Mouse (Mus musculus) neural tube, embryonic 13.5 days (tissue): ENCODE data around the gene Mdm2. TPM values are rescaled to one million over a fixed set of nuclear protein-coding genes. Genes with fewer than 3 reads are reported as not detected.

Experiments used
- ATAC-seq: fragments of 200-750 bp; cut with Nextera tagmentation; 2 replicates; pipeline ENCODE4 v1.8.0; 2017; ENCODE audit warnings: low read depth, mild to moderate bottlenecking, moderate TSS enrichment, moderate library complexity
- H3K27ac ChIP-seq: fragments of 300-500 bp; sonication (generic); replicated peaks from 2 replicates; pipeline ENCODE4 v1.5.1; 2015; ENCODE audit warnings: moderate library complexity, mild to moderate bottlenecking, inconsistent platforms
- H3K27me3 ChIP-seq: fragments of 300-500 bp; sonication (generic); 2 replicates; pipeline ENCODE4 v1.6.1; 2015; ENCODE audit warnings: mild to moderate bottlenecking, inconsistent platforms
- H3K36me3 ChIP-seq: fragments of 300-500 bp; sonication (generic); 2 replicates; pipeline ENCODE4 v1.6.1; 2015; ENCODE audit warnings: mild to moderate bottlenecking, inconsistent platforms
- H3K4me1 ChIP-seq: fragments of 300-500 bp; sonication (generic); replicated peaks from 2 replicates; pipeline ENCODE4 v1.6.1; 2015; ENCODE audit warnings: inconsistent platforms
- H3K4me2 ChIP-seq: fragments of 300-500 bp; sonication (generic); 2 replicates; pipeline ENCODE4 v1.6.1; 2015; ENCODE audit warnings: inconsistent platforms, mild to moderate bottlenecking, moderate library complexity
- H3K4me3 ChIP-seq: fragments of 300-500 bp; sonication (generic); 2 replicates; pipeline ENCODE4 v1.5.1; 2015; ENCODE audit warnings: mild to moderate bottlenecking, inconsistent platforms
- H3K9ac ChIP-seq: fragments of 300-500 bp; sonication (generic); 2 replicates; pipeline ENCODE4 v1.6.1; 2015; ENCODE audit warnings: moderate library complexity, mild to moderate bottlenecking, inconsistent platforms
- H3K9me3 ChIP-seq: fragments of 300-500 bp; sonication (generic); 2 replicates; pipeline ENCODE4 v1.6.1; 2016; ENCODE audit warnings: inconsistent platforms
- WGBS: fragments of 180-500 bp; shearing (Covaris S2); methylation state at CpG from one replicate; pipeline ENCODE4 v1.1.7; 2015; 5-methylcytosine and 5-hydroxymethylcytosine counted together
- polyA plus RNA-seq: library from polyadenylated mRNA; unstranded; fragments of >200 nt; fragmentation: Nextera tagmentation; extraction: Ambion mirVana; gene quantifications from 2 replicates; pipeline ENCODE4 v1.2.1, GENCODE M21; 2015

The Mdm2 gene
- polyA plus RNA-seq, 1 experiment from 2014 or later: 52.5 TPM

- no peak for ATAC-seq
- Histone ChIP-seq H3K9ac (no peak overlapping the region), H3K27ac (no peak overlapping the region), H3K27me3 (no peaks in the 10 kb centered on the region), H3K4me1 (no peaks in the 10 kb centered on the region), H3K4me2 (no peak overlapping the region), H3K4me3 (no peak overlapping the region), H3K9me3 (no peaks in the 10 kb centered on the region), H3K36me3 (no peaks in the 10 kb centered on the region)
- WGBS: 72% methylated on average over 7 of the region's 7 CpGs
Observed at GRCm38 (mm10) chr10:117655908-117656661, 54.5 kb downstream of the Mdm2 start.

- no peaks in the 10 kb centered on the region for H3K27me3 ChIP-seq
- no peaks in the 10 kb centered on the region for H3K9me3 ChIP-seq
- H3K4me3 ChIP-seq: no peak overlapping the region
- no peak for ATAC-seq
- H3K9ac ChIP-seq: no peak overlapping the region
- H3K36me3 ChIP-seq: no peaks in the 10 kb centered on the region
- WGBS: 93% methylated on average over 9 of the region's 9 CpGs
- H3K4me2 ChIP-seq: no peak overlapping the region
- no peaks in the 10 kb centered on the region for H3K4me1 ChIP-seq
- H3K27ac ChIP-seq: no peak overlapping the region
Observed at GRCm38 (mm10) chr10:117655460-117655859, 55.1 kb downstream of the Mdm2 start.

- Histone ChIP-seq H3K36me3 (no peaks in the 10 kb centered on the region), H3K9me3 (no peaks in the 10 kb centered on the region), H3K4me2 (no peak overlapping the region), H3K27ac (no peak overlapping the region), H3K9ac (no peak overlapping the region), H3K27me3 (no peaks in the 10 kb centered on the region), H3K4me3 (no peak overlapping the region), H3K4me1 (no peaks in the 10 kb centered on the region)
- 86% methylated on average over 3 of the region's 3 CpGs for WGBS
- no peak for ATAC-seq
Observed at GRCm38 (mm10) chr10:117654576-117655123, 55.9 kb downstream of the Mdm2 start.

- Histone ChIP-seq H3K36me3 (no peaks in the 10 kb centered on the region), H3K27ac (no peak overlapping the region), H3K9me3 (no peaks in the 10 kb centered on the region), H3K4me3 (no peak overlapping the region), H3K4me2 (no peak overlapping the region), H3K9ac (no peak overlapping the region), H3K4me1 (no peaks in the 10 kb centered on the region), H3K27me3 (no peaks in the 10 kb centered on the region)
- ATAC-seq: no peak
- 93% methylated on average over 7 of the region's 7 CpGs for WGBS
Observed at GRCm38 (mm10) chr10:117653779-117654173, 56.8 kb downstream of the Mdm2 start.

- H3K27ac ChIP-seq: no peak overlapping the region
- H3K9ac ChIP-seq: no peak overlapping the region
- no peak overlapping the region for H3K4me3 ChIP-seq
- H3K36me3 ChIP-seq: no peaks in the 10 kb centered on the region
- H3K27me3 ChIP-seq: no peaks in the 10 kb centered on the region
- 90% methylated on average over 8 of the region's 8 CpGs for WGBS
- no peak overlapping the region for H3K4me2 ChIP-seq
- no peaks in the 10 kb centered on the region for H3K9me3 ChIP-seq
- no peak for ATAC-seq
- H3K4me1 ChIP-seq: no peaks in the 10 kb centered on the region
Observed at GRCm38 (mm10) chr10:117652930-117653778, 57.4 kb downstream of the Mdm2 start.

- no peak overlapping the region for H3K27ac ChIP-seq
- 92% methylated on average over 4 of the region's 4 CpGs for WGBS
- no peaks in the 10 kb centered on the region for H3K27me3 ChIP-seq
- no peaks in the 10 kb centered on the region for H3K9me3 ChIP-seq
- no peak overlapping the region for H3K4me3 ChIP-seq
- no peak overlapping the region for H3K4me2 ChIP-seq
- ATAC-seq: no peak
- H3K9ac ChIP-seq: no peak overlapping the region
- H3K4me1 ChIP-seq: peaks cover 2% of the 10 kb centered on the region
- no peaks in the 10 kb centered on the region for H3K36me3 ChIP-seq
Observed at GRCm38 (mm10) chr10:117652378-117652774, 58.2 kb downstream of the Mdm2 start.

- ATAC-seq: no peak
- H3K36me3 ChIP-seq: no peaks in the 10 kb centered on the region
- H3K9ac ChIP-seq: no peak overlapping the region
- no peaks in the 10 kb centered on the region for H3K27me3 ChIP-seq
- H3K4me2 ChIP-seq: no peak overlapping the region
- H3K27ac ChIP-seq: no peak overlapping the region
- H3K9me3 ChIP-seq: no peaks in the 10 kb centered on the region
- WGBS: 76% methylated on average over 10 of the region's 10 CpGs
- H3K4me3 ChIP-seq: no peak overlapping the region
- H3K4me1 ChIP-seq: peaks cover 7% of the 10 kb centered on the region
Observed at GRCm38 (mm10) chr10:117651587-117652377, 58.8 kb downstream of the Mdm2 start.

- 93% methylated on average over 7 of the region's 7 CpGs for WGBS
- no peak for ATAC-seq
- peaks cover 11% of the 10 kb centered on the region for H3K4me1 ChIP-seq
- no peak overlapping the region for H3K27ac ChIP-seq
- H3K36me3 ChIP-seq: no peaks in the 10 kb centered on the region
- no peak overlapping the region for H3K4me2 ChIP-seq
- H3K9me3 ChIP-seq: no peaks in the 10 kb centered on the region
- no peaks in the 10 kb centered on the region for H3K27me3 ChIP-seq
- H3K4me3 ChIP-seq: no peak overlapping the region
- no peak overlapping the region for H3K9ac ChIP-seq
Observed at GRCm38 (mm10) chr10:117650725-117651124, 59.8 kb downstream of the Mdm2 start.

- no peak overlapping the region for H3K4me2 ChIP-seq
- H3K27ac ChIP-seq: no peak overlapping the region
- no peaks in the 10 kb centered on the region for H3K27me3 ChIP-seq
- no peaks in the 10 kb centered on the region for H3K36me3 ChIP-seq
- no peak overlapping the region for H3K4me3 ChIP-seq
- H3K9me3 ChIP-seq: no peaks in the 10 kb centered on the region
- H3K4me1 ChIP-seq: peaks cover 12% of the 10 kb centered on the region
- WGBS: 92% methylated on average over 12 of the region's 12 CpGs
- ATAC-seq: no peak
- no peak overlapping the region for H3K9ac ChIP-seq
Observed at GRCm38 (mm10) chr10:117650042-117650655, 60.4 kb downstream of the Mdm2 start.

- Histone ChIP-seq H3K36me3 (no peaks in the 10 kb centered on the region), H3K9ac (no peak overlapping the region), H3K27me3 (no peaks in the 10 kb centered on the region), H3K4me3 (no peak overlapping the region), H3K9me3 (no peaks in the 10 kb centered on the region), H3K4me2 (no peak overlapping the region), H3K27ac (no peak overlapping the region), H3K4me1 (peaks cover 12% of the 10 kb centered on the region)
- no peak for ATAC-seq
- 87% methylated on average over 11 of the region's 11 CpGs for WGBS
Observed at GRCm38 (mm10) chr10:117649292-117650041, 61.1 kb downstream of the Mdm2 start.

GRCm38 (mm10) chr10:117648643-117649042 lies 61.9 kb downstream of the Mdm2 start:
- Histone ChIP-seq H3K4me2 (no peak overlapping the region), H3K4me1 (peaks cover 20% of the 10 kb centered on the region), H3K36me3 (no peaks in the 10 kb centered on the region), H3K4me3 (no peak overlapping the region), H3K9me3 (no peaks in the 10 kb centered on the region), H3K27me3 (no peaks in the 10 kb centered on the region), H3K27ac (no peak overlapping the region), H3K9ac (no peak overlapping the region)
- ATAC-seq: no peak
- 93% methylated on average over 3 of the region's 3 CpGs for whole genome bisulfite sequencing
